Comparison of ENCODE assay signal across 17 mouse cellular contexts in the genomic region with DNA sequence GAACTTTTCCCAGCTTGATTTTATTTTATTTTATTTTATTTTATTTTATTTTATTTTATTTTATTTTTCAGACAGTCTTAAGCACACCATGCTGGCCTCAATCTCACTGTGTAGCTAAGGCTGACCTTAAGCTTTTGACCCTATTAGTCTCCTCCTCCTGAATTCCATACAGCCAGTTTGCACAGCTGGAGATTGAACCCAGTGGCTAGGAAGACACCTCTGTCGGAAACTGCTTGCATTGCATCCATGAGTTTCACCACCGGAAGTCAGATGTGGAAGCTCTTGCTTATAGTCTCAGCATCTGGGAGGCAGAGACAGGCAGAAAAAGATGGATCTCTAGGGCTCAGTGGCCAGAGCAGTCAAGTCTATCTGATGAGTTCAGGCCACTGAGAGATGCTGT.
"Had no signal": no experiment of that assay in that cellular context is flagged by ENCODE, and none has a peak within 500 bp of the region (broad histone marks: within the 10 kb centered on the region; RNA-seq: fewer than 3 reads in every experiment).

No protein-coding gene starts in this region.

- H3K27me3 ChIP-seq: limb, embryonic 12.5 days; liver, embryonic 13.5 days; lung, embryonic 15.5 days; megakaryocyte, embryonic 14.5 days; midbrain, embryonic 12.5 days; neural tube, embryonic 13.5 days; stomach, embryonic 15.5 days had no signal

- H3K4me3 ChIP-seq: limb, embryonic 12.5 days; liver, embryonic 13.5 days; lung, embryonic 15.5 days; megakaryocyte, embryonic 14.5 days; midbrain, embryonic 12.5 days; neural tube, embryonic 13.5 days; stomach, embryonic 15.5 days had no signal

- H3K4me1 ChIP-seq: limb, embryonic 12.5 days; lung, embryonic 15.5 days; megakaryocyte, embryonic 14.5 days; midbrain, embryonic 12.5 days; neural tube, embryonic 13.5 days; stomach, embryonic 15.5 days had no signal

- H3K9me3 ChIP-seq: limb, embryonic 12.5 days; liver, embryonic 13.5 days; lung, embryonic 15.5 days; megakaryocyte, embryonic 14.5 days; midbrain, embryonic 12.5 days; neural tube, embryonic 13.5 days; stomach, embryonic 15.5 days had no signal

- H3K36me3 ChIP-seq: limb, embryonic 12.5 days; liver, embryonic 13.5 days; lung, embryonic 15.5 days; midbrain, embryonic 12.5 days; neural tube, embryonic 13.5 days; stomach, embryonic 15.5 days had no signal

- H3K4me2 ChIP-seq: limb, embryonic 12.5 days; liver, embryonic 13.5 days; lung, embryonic 15.5 days; midbrain, embryonic 12.5 days; neural tube, embryonic 13.5 days; stomach, embryonic 15.5 days had no signal

- H3K27ac ChIP-seq: limb, embryonic 12.5 days; liver, embryonic 13.5 days; lung, embryonic 15.5 days; macrophage; midbrain, embryonic 12.5 days; neural tube, embryonic 13.5 days; stomach, embryonic 15.5 days had no signal

- DNase-seq: kidney, adult 2 months; kidney, postnatal 14 days; liver; liver, embryonic 13.5 days; liver, postnatal 0 days; lung, postnatal 14 days; right cerebral cortex, postnatal 14 days; thymus, adult 2 months; thymus, postnatal 25 days had no signal

- ATAC-seq: liver, postnatal 0 days; midbrain, embryonic 16.5 days had no signal

- H3K9ac ChIP-seq: limb, embryonic 12.5 days; liver, embryonic 13.5 days; liver, postnatal 0 days; lung, embryonic 15.5 days; midbrain, embryonic 12.5 days; neural tube, embryonic 13.5 days; stomach, embryonic 15.5 days had no signal
